In the genomic region with DNA sequence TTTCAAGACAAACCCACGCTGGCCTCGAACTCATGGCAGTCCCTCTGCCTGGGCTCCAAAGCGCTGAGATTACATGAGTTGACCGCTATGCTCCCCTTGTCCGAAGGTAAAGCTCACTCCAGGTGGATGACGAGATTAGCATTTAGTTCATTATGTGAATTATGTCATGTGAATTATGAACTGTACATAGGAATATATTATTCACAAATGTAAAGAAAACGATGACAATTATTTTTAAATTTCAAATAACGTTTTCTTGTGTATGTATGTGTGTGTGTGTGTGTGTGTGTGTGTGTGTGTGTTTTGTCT, we compare ENCODE assay signal across 8 mouse cellular contexts. TPM values are rescaled to one million over a fixed set of nuclear protein-coding genes. Genes with fewer than 3 reads are reported as not detected.
DNase-seq lines count a peak whose midpoint lies in the region; ATAC-seq and TF ChIP-seq lines count a peak whose summit lies in the region.

No protein-coding gene starts in this region.

- H3K36me3 ChIP-seq in heart, embryonic 16.5 days (ENCODE audit: control insufficient read depth, insufficient read depth): peaks cover 14% of the 10 kb centered on the region
- peaks cover 4 to 14% of the 10 kb centered on the region in 2 experiments; a peak in 3 of 4 replicates for H3K36me3 ChIP-seq in MEL (ENCODE audit: control insufficient read depth in 1 of 2, insufficient read depth in 2 of 2, low read length in 2 of 2)
- H3K36me3 ChIP-seq in hindbrain, embryonic 10.5 days: peaks cover 28% of the 10 kb centered on the region

- peak overlapping the region; percentile 90 for H3K9ac ChIP-seq in heart, embryonic 16.5 days (ENCODE audit: low read length)
- H3K9ac ChIP-seq in MEL (ENCODE audit: control insufficient read depth, low read depth, low read length, poor library complexity, severe bottlenecking): peak overlapping the region; percentile 71

- H3K4me1 ChIP-seq in heart, embryonic 16.5 days (ENCODE audit: control insufficient read depth, insufficient read depth, low read length): peaks cover 8% of the 10 kb centered on the region
- peaks cover 3 to 16% of the 10 kb centered on the region in 2 experiments for H3K4me1 ChIP-seq in MEL (ENCODE audit: control insufficient read depth in 1 of 2, insufficient read depth in 2 of 2, low read length in 2 of 2)
- peaks cover 13% of the 10 kb centered on the region for H3K4me1 ChIP-seq in hindbrain, embryonic 10.5 days (replicated peaks)

- H3K27me3 ChIP-seq in heart, embryonic 16.5 days (ENCODE audit: control insufficient read depth, insufficient read depth, low read length): no peaks in the 10 kb centered on the region
- no peaks in the 10 kb centered on the region for H3K27me3 ChIP-seq in MEL (ENCODE audit: control insufficient read depth in 1 of 2, insufficient read depth in 2 of 2, low read length in 2 of 2)
- no peaks in the 10 kb centered on the region for H3K27me3 ChIP-seq in hindbrain, embryonic 10.5 days (ENCODE audit: insufficient read depth, poor library complexity, severe bottlenecking)

- TF ChIP-seq CTCF in MEL (IDR thresholded peaks at IDR 0.05 in 2 of 3, conservative IDR thresholded peaks at IDR 0.05 in 1 of 3; ENCODE audit: control insufficient read depth in 1 of 3, insufficient read depth in 1 of 3, low read depth in 2 of 3, low read length in 3 of 3, poor library complexity in 1 of 3, severe bottlenecking in 1 of 3): no peak

- peak; percentile 15; the same call in 1 of the 2 replicates for ATAC-seq in heart, embryonic 16.5 days (replicated peaks; ENCODE audit: extremely low read depth, insufficient read depth, low FRiP score)
- 0 out of 2 replicates have a peak, but pooled peaks have one; percentile 6 for ATAC-seq in megakaryocyte-erythroid progenitor cell, adult 5-6 weeks (replicated peaks; ENCODE audit: low FRiP score, low TSS enrichment, poor library complexity, severe bottlenecking)
- no peak for ATAC-seq in CD4-positive, CD25-positive, alpha-beta regulatory T cell, adult 4 months

- 4% methylated on average over 8 of the region's 8 CpGs for WGBS in heart, embryonic 16.5 days
- WGBS in hindbrain, embryonic 10.5 days: 5% methylated on average over 8 of the region's 8 CpGs

- DNase-seq in heart, postnatal 10 days: no peak
- DNase-seq in MEL (ENCODE audit: low read depth, low spot score): no peak
- DNase-seq in hindbrain, embryonic 10.5 days (ENCODE audit: low spot score): no peak
- no peak for DNase-seq in gastrocnemius, adult 18-20 months (ENCODE audit: low spot score)
- no peak for DNase-seq in left cerebral cortex, postnatal 4 days

- H3K9me3 ChIP-seq in heart, embryonic 16.5 days (replicated peaks; ENCODE audit: control insufficient read depth, low read length): no peaks in the 10 kb centered on the region
- no peaks in the 10 kb centered on the region for H3K9me3 ChIP-seq in MEL (replicated peaks; ENCODE audit: insufficient read depth, low read length)
- H3K9me3 ChIP-seq in hindbrain, embryonic 10.5 days: no peaks in the 10 kb centered on the region

- no peak; a peak in 1 of 4 replicates for TF ChIP-seq EP300 in MEL (IDR thresholded peaks at IDR 0.05; ENCODE audit: low read depth in 1 of 2, low read length in 2 of 2)

- peak overlapping the region; percentile 87 for H3K4me3 ChIP-seq in heart, embryonic 16.5 days (ENCODE audit: low read length)
- H3K4me3 ChIP-seq in MEL (ENCODE audit: control insufficient read depth in 1 of 2, insufficient read depth in 1 of 2, low read depth in 2 of 2, low read length in 2 of 2): peak overlapping the region; percentile 73 to 96
- H3K4me3 ChIP-seq in hindbrain, embryonic 10.5 days: peak overlapping the region; percentile 80

- TF ChIP-seq RAD21 in MEL (IDR thresholded peaks at IDR 0.05; ENCODE audit: low read depth, low read length): no peak

- peaks cover 7% of the 10 kb centered on the region for H3K79me2 ChIP-seq in MEL (ENCODE audit: control insufficient read depth, insufficient read depth, low read length, poor library complexity)

- TF ChIP-seq POLR2A in MEL (IDR thresholded peaks at IDR 0.05; ENCODE audit: control insufficient read depth in 1 of 2, insufficient read depth in 1 of 2, low read depth in 1 of 2, low read length in 2 of 2, poor library complexity in 1 of 2): no peak

- peak overlapping the region; percentile 95 for H3K4me2 ChIP-seq in heart, embryonic 16.5 days (ENCODE audit: low read depth, low read length)

- peak overlapping the region; percentile 63; the same call in 1 of the 2 replicates for H3K27ac ChIP-seq in heart, embryonic 16.5 days (ENCODE audit: low read length)
- H3K27ac ChIP-seq in MEL (ENCODE audit: control insufficient read depth, low read depth, low read length): peak overlapping the region; percentile 61
- H3K27ac ChIP-seq in hindbrain, embryonic 10.5 days: peak overlapping the region; percentile 96

- intact Hi-C loops in heart, postnatal 10 days (cut with DNase I): no loop called here
- intact Hi-C loops in left cerebral cortex, postnatal 4 days (cut with DNase I): no loop called here

RNA-seq across cellular contexts. Expression of a gene that starts 0.3 kb away (rescaled TPM):
- 3.2 and 5.0 TPM in 2 replicates for polyA plus RNA-seq in heart, embryonic 16.5 days (2015; fragmentation: Nextera tagmentation; extraction: Ambion mirVana)
- total RNA-seq in heart, postnatal 10 days (2021): 1 to 10 TPM; 5.2 to 6.1 TPM
- total RNA-seq in MEL (2012; rRNA removed): 5.2 and 6.0 TPM in 2 replicates
- polyA plus RNA-seq in MEL (2012; ENCODE audit: insufficient read depth in 1 of 2, insufficient read length in 2 of 2, low read depth in 1 of 2, low replicate concordance in 2 of 2, missing spikeins in 1 of 2): 1 to 10 TPM in 1 of 2 experiments, not detected in 1; 5.1 TPM
- polyA plus RNA-seq in hindbrain, embryonic 10.5 days (2016; fragmentation: Nextera tagmentation; extraction: Ambion mirVana): 4.3 and 4.7 TPM in 2 replicates
- 19.2 and 24.5 TPM in 2 replicates for total RNA-seq in megakaryocyte-erythroid progenitor cell, adult 5-6 weeks (2014; fragmentation: Nextera tagmentation)
- 18.3 and 20.5 TPM in 2 replicates for total RNA-seq in megakaryocyte-erythroid progenitor cell, adult 5-6 weeks (2017)
- 10 to 100 TPM in 1 of 2 experiments, 1 to 10 TPM in 1; 8.2 to 10.6 TPM for polyA plus RNA-seq in CD4-positive, CD25-positive, alpha-beta regulatory T cell, adult 4 months (2017; shearing (Covaris generic))
- total RNA-seq in gastrocnemius, adult 18-20 months (2021): 1 to 10 TPM; 2.8 to 3.1 TPM
- total RNA-seq in left cerebral cortex, postnatal 4 days (2021): 10 to 100 TPM; 11.9 to 12.4 TPM

RNA-seq across cellular contexts. Expression of a gene that starts 13.3 kb away (rescaled TPM):
- polyA plus RNA-seq in heart, embryonic 16.5 days (2015; fragmentation: Nextera tagmentation; extraction: Ambion mirVana): 0.10 TPM in 1 of 2 replicates, not detected in the other
- under 1 TPM in 1 of 2 experiments, not detected in 1; 0.12 TPM for total RNA-seq in heart, postnatal 10 days (2021)
- total RNA-seq in MEL (2012; rRNA removed): 0.62 and 1.7 TPM in 2 replicates
- under 1 TPM in 1 of 2 experiments, not detected in 1; 0.92 TPM for polyA plus RNA-seq in MEL (2012; ENCODE audit: insufficient read depth in 1 of 2, insufficient read length in 2 of 2, low read depth in 1 of 2, low replicate concordance in 2 of 2, missing spikeins in 1 of 2)
- polyA plus RNA-seq in hindbrain, embryonic 10.5 days (2016; fragmentation: Nextera tagmentation; extraction: Ambion mirVana): 0.05 TPM in 1 of 2 replicates, not detected in the other
- total RNA-seq in megakaryocyte-erythroid progenitor cell, adult 5-6 weeks (2014; fragmentation: Nextera tagmentation): 34.1 and 34.2 TPM in 2 replicates
- total RNA-seq in megakaryocyte-erythroid progenitor cell, adult 5-6 weeks (2017): 11.5 and 18.8 TPM in 2 replicates
- not detected for polyA plus RNA-seq in CD4-positive, CD25-positive, alpha-beta regulatory T cell, adult 4 months (2017; shearing (Covaris generic))
- total RNA-seq in gastrocnemius, adult 18-20 months (2021): not detected
- total RNA-seq in left cerebral cortex, postnatal 4 days (2021): under 1 TPM; 0.20 to 0.40 TPM

RNA-seq across cellular contexts. Expression of a gene that starts 34.4 kb away (rescaled TPM):
- polyA plus RNA-seq in heart, embryonic 16.5 days (2015; fragmentation: Nextera tagmentation; extraction: Ambion mirVana): 172 and 176 TPM in 2 replicates
- 100 to 1,000 TPM; 162 to 173 TPM for total RNA-seq in heart, postnatal 10 days (2021)
- total RNA-seq in MEL (2012; rRNA removed): 282 and 337 TPM in 2 replicates
- polyA plus RNA-seq in MEL (2012; ENCODE audit: insufficient read depth in 1 of 2, insufficient read length in 2 of 2, low read depth in 1 of 2, low replicate concordance in 2 of 2, missing spikeins in 1 of 2): 1,000 to 10,000 TPM in 1 of 2 experiments, 100 to 1,000 TPM in 1; 280 to 3,830 TPM
- polyA plus RNA-seq in hindbrain, embryonic 10.5 days (2016; fragmentation: Nextera tagmentation; extraction: Ambion mirVana): 297 and 381 TPM in 2 replicates
- 115 and 146 TPM in 2 replicates for total RNA-seq in megakaryocyte-erythroid progenitor cell, adult 5-6 weeks (2014; fragmentation: Nextera tagmentation)
- 101 and 108 TPM in 2 replicates for total RNA-seq in megakaryocyte-erythroid progenitor cell, adult 5-6 weeks (2017)
- 10 to 100 TPM in 1 of 2 experiments, 1 to 10 TPM in 1; 10.0 to 18.7 TPM for polyA plus RNA-seq in CD4-positive, CD25-positive, alpha-beta regulatory T cell, adult 4 months (2017; shearing (Covaris generic))
- 10 to 100 TPM; 88.8 to 90.3 TPM for total RNA-seq in gastrocnemius, adult 18-20 months (2021)
- 100 to 1,000 TPM; 386 to 426 TPM for total RNA-seq in left cerebral cortex, postnatal 4 days (2021)

RNA-seq across cellular contexts. Expression of a gene that starts 37.3 kb away (rescaled TPM):
- 3.4 and 3.7 TPM in 2 replicates for polyA plus RNA-seq in heart, embryonic 16.5 days (2015; fragmentation: Nextera tagmentation; extraction: Ambion mirVana)
- total RNA-seq in heart, postnatal 10 days (2021): 1 to 10 TPM; 3.5 to 3.9 TPM
- total RNA-seq in MEL (2012; rRNA removed): 5.8 and 6.9 TPM in 2 replicates
- 1 to 10 TPM in 1 of 2 experiments, not detected in 1; 6.2 TPM for polyA plus RNA-seq in MEL (2012; ENCODE audit: insufficient read depth in 1 of 2, insufficient read length in 2 of 2, low read depth in 1 of 2, low replicate concordance in 2 of 2, missing spikeins in 1 of 2)
- polyA plus RNA-seq in hindbrain, embryonic 10.5 days (2016; fragmentation: Nextera tagmentation; extraction: Ambion mirVana): 11.3 and 12.4 TPM in 2 replicates
- 4.5 and 7.1 TPM in 2 replicates for total RNA-seq in megakaryocyte-erythroid progenitor cell, adult 5-6 weeks (2014; fragmentation: Nextera tagmentation)
- total RNA-seq in megakaryocyte-erythroid progenitor cell, adult 5-6 weeks (2017): 3.5 and 4.9 TPM in 2 replicates
- polyA plus RNA-seq in CD4-positive, CD25-positive, alpha-beta regulatory T cell, adult 4 months (2017; shearing (Covaris generic)): 10 to 100 TPM; 11.0 to 14.5 TPM
- 1 to 10 TPM in 1 of 2 experiments, under 1 TPM in 1; 0.82 to 1.2 TPM for total RNA-seq in gastrocnemius, adult 18-20 months (2021)
- 10 to 100 TPM; 14.5 to 14.6 TPM for total RNA-seq in left cerebral cortex, postnatal 4 days (2021)

RNA-seq across cellular contexts. Expression of a gene that starts 44.4 kb away (rescaled TPM):
- 21.8 and 27.5 TPM in 2 replicates for polyA plus RNA-seq in heart, embryonic 16.5 days (2015; fragmentation: Nextera tagmentation; extraction: Ambion mirVana)
- total RNA-seq in heart, postnatal 10 days (2021): 10 to 100 TPM; 11.0 to 13.0 TPM
- 48.2 and 147 TPM in 2 replicates for total RNA-seq in MEL (2012; rRNA removed)
- under 1 TPM in 1 of 2 experiments, not detected in 1; 0.21 TPM for polyA plus RNA-seq in MEL (2012; ENCODE audit: insufficient read depth in 1 of 2, insufficient read length in 2 of 2, low read depth in 1 of 2, low replicate concordance in 2 of 2, missing spikeins in 1 of 2)
- 39.0 and 115 TPM in 2 replicates for polyA plus RNA-seq in hindbrain, embryonic 10.5 days (2016; fragmentation: Nextera tagmentation; extraction: Ambion mirVana)
- total RNA-seq in megakaryocyte-erythroid progenitor cell, adult 5-6 weeks (2014; fragmentation: Nextera tagmentation): 21.1 and 27.6 TPM in 2 replicates
- 6.3 and 6.5 TPM in 2 replicates for total RNA-seq in megakaryocyte-erythroid progenitor cell, adult 5-6 weeks (2017)
- 1 to 10 TPM; 4.9 to 6.6 TPM for polyA plus RNA-seq in CD4-positive, CD25-positive, alpha-beta regulatory T cell, adult 4 months (2017; shearing (Covaris generic))
- under 1 TPM; 0.62 to 0.97 TPM for total RNA-seq in gastrocnemius, adult 18-20 months (2021)
- 100 to 1,000 TPM; 299 to 314 TPM for total RNA-seq in left cerebral cortex, postnatal 4 days (2021)
